Mouse (Mus musculus) CH12.LX (cell line): ENCODE data around the gene Ptger2. TPM values are rescaled to one million over a fixed set of nuclear protein-coding genes. Genes with fewer than 3 reads are reported as not detected.
"Not testable (repeated sequence)": the region's sequence is repeated elsewhere in the genome, so short reads cannot be mapped to it uniquely, and the experiment has no call there.

Source experiments
- DNase-seq: peaks from one replicate; pipeline ENCODE4 v3.0.0-alpha.2; 2013; ENCODE audit errors: extremely low read depth
- H3K27ac ChIP-seq: 2 replicates; pipeline ENCODE4 v1.5.1; 2012; ENCODE audit warnings: low read depth, mild to moderate bottlenecking, control low read depth, moderate library complexity; ENCODE audit not compliant: insufficient read depth
- H3K27me3 ChIP-seq: replicated peaks from 2 replicates; pipeline ENCODE3; 2012; ENCODE audit warnings: inconsistent platforms
- H3K36me3 ChIP-seq, 2 experiments: replicated peaks in 1 of 2; 2 replicates each; pipeline versions ENCODE3 to v1.6.1; 2012; ENCODE audit warnings: inconsistent platforms in 1 of 2, low read length in 1 of 2, mild to moderate bottlenecking in 1 of 2, mixed read lengths in 1 of 2, moderate library complexity in 1 of 2; ENCODE audit not compliant: control insufficient read depth in 1 of 2, insufficient read depth in 1 of 2
- H3K4me1 ChIP-seq, 2 experiments: 2 replicates each; pipeline ENCODE4 v1.6.1; 2012; ENCODE audit warnings: inconsistent platforms in 1 of 2, moderate library complexity in 1 of 2; ENCODE audit not compliant: insufficient read depth in 2 of 2, control insufficient read depth in 1 of 2
- H3K4me2 ChIP-seq: 2 replicates; pipeline ENCODE4 v1.6.1; 2012; ENCODE audit warnings: low read depth, mild to moderate bottlenecking, control low read depth; ENCODE audit not compliant: poor library complexity, insufficient read depth, severe bottlenecking
- H3K4me3 ChIP-seq, 3 experiments: fragments of 150-350 bp in 1 of 3; sonication (generic) in 1 of 3; replicated peaks in 1 of 3; 2 replicates each; pipeline versions ENCODE3 to v1.5.1; 2011 to 2012; ENCODE audit warnings: low read depth in 2 of 3, low read length in 2 of 3, mild to moderate bottlenecking in 2 of 3, moderate library complexity in 2 of 3, control low read depth in 1 of 3, improper control_type of control experiment in 1 of 3, inconsistent platforms in 1 of 3, mixed read lengths in 1 of 3; ENCODE audit not compliant: poor library complexity in 1 of 3
- H3K79me2 ChIP-seq: replicated peaks from 2 replicates; pipeline ENCODE4 v1.6.1; 2012; ENCODE audit warnings: mild to moderate bottlenecking, moderate library complexity; ENCODE audit not compliant: control insufficient read depth, poor library complexity, insufficient read depth, severe bottlenecking; ENCODE audit errors: extremely low read depth
- H3K9ac ChIP-seq: 2 replicates; pipeline ENCODE4 v1.6.1; 2012; ENCODE audit warnings: low read depth, mild to moderate bottlenecking, control low read depth, moderate library complexity; ENCODE audit not compliant: insufficient read depth
- H3K9me3 ChIP-seq: replicated peaks from 2 replicates; pipeline ENCODE3; 2012; ENCODE audit warnings: low read length, inconsistent platforms, mixed read lengths
- CTCF ChIP-seq, 2 experiments: IDR thresholded peaks in 1 of 2; conservative IDR thresholded peaks in 1 of 2; 2 replicates each; pipeline ENCODE4 v1.5.1; 2011 to 2012; ENCODE audit warnings: low read depth in 2 of 2, low read length in 2 of 2, improper control_type of control experiment in 1 of 2, inconsistent platforms in 1 of 2, mild to moderate bottlenecking in 1 of 2, moderate library complexity in 1 of 2
- ETS1 ChIP-seq: conservative IDR thresholded peaks from 2 replicates; pipeline ENCODE4 v1.6.1; 2012; ENCODE audit warnings: low read depth, mild to moderate bottlenecking, inconsistent platforms, low read length, improper control_type of control experiment, moderate library complexity
- HCFC1 ChIP-seq: IDR thresholded peaks from 2 replicates; pipeline ENCODE4 v1.6.1; 2012; ENCODE audit warnings: low read depth, mild to moderate bottlenecking, inconsistent platforms, low read length, improper control_type of control experiment
- IRF4 ChIP-seq: IDR thresholded peaks from 2 replicates; pipeline ENCODE4 v1.6.1; 2014; ENCODE audit warnings: low read depth, mild to moderate bottlenecking, inconsistent platforms, low read length, improper control_type of control experiment
- JUN ChIP-seq: IDR thresholded peaks from 2 replicates; pipeline ENCODE4 v1.6.1; 2011; ENCODE audit warnings: low read depth, mild to moderate bottlenecking, low read length, improper control_type of control experiment, moderate library complexity; ENCODE audit not compliant: insufficient read depth
- JUND ChIP-seq: conservative IDR thresholded peaks from 2 replicates; pipeline ENCODE4 v1.6.1; 2011; ENCODE audit warnings: low read depth, low read length, improper control_type of control experiment
- MAFK ChIP-seq: IDR thresholded peaks from 2 replicates; pipeline ENCODE4 v1.6.1; 2011; ENCODE audit warnings: low read length, improper control_type of control experiment; ENCODE audit not compliant: insufficient replicate concordance
- POLR2A ChIP-seq: IDR thresholded peaks from 2 replicates; pipeline ENCODE4 v1.6.1; 2011; ENCODE audit warnings: low read depth, mild to moderate bottlenecking, improper control_type of control experiment, low read length
- RAD21 ChIP-seq: IDR thresholded peaks from 2 replicates; pipeline ENCODE4 v1.6.1; 2011; ENCODE audit warnings: low read depth, mild to moderate bottlenecking, low read length, improper control_type of control experiment, moderate library complexity
- SMC3 ChIP-seq: IDR thresholded peaks from 2 replicates; pipeline ENCODE4 v1.6.1; 2011; ENCODE audit warnings: low read depth, low read length, improper control_type of control experiment
- UBTF ChIP-seq: IDR thresholded peaks from 2 replicates; pipeline ENCODE4 v1.6.1; 2012; ENCODE audit warnings: low read depth, mild to moderate bottlenecking, inconsistent platforms, low read length, improper control_type of control experiment, moderate library complexity
- USF2 ChIP-seq: conservative IDR thresholded peaks from 2 replicates; pipeline ENCODE4 v1.6.1; 2011; ENCODE audit warnings: low read depth, low read length, improper control_type of control experiment
- ZKSCAN1 ChIP-seq: IDR thresholded peaks from 2 replicates; pipeline ENCODE4 v1.6.1; 2012; ENCODE audit warnings: low read depth, inconsistent platforms, low read length, improper control_type of control experiment, borderline replicate concordance
- ZNF384 ChIP-seq: IDR thresholded peaks from 2 replicates; pipeline ENCODE4 v1.6.1; 2012; ENCODE audit warnings: low read depth, low read length, improper control_type of control experiment, inconsistent platforms
- dilution Hi-C: fragments of 300-500 bp; cut with MboI; formaldehyde crosslinking; loops from 2 replicates; pipeline ENCODE4 v1.14.3; 2020; ENCODE audit warnings: low sequenced_read_pairs; ENCODE audit not compliant: extremely low pct_unique_long_range_greater_than_20kb, extremely low pct_ligation_motif_present
- in situ Hi-C: fragments of 300-500 bp; cut with MboI; formaldehyde crosslinking; loops from 3 replicates; pipeline ENCODE4 v1.14.3; 2019; ENCODE audit warnings: low sequenced_read_pairs, low pct_ligation_motif_present, low pct_unique_long_range_greater_than_20kb, mixed read lengths
- polyA plus RNA-seq: library from polyadenylated mRNA; unstranded; fragments of >175 nt; gene quantifications from 2 replicates; pipeline ENCODE4 v1.2.1, GENCODE M21; 2012; ENCODE audit warnings: low read depth; ENCODE audit not compliant: insufficient read length
- total RNA-seq, 2 experiments: library from RNA; depleted of rRNA; stranded (reverse); fragments of 300-350 nt in 1 of 2; fragments of >200 nt in 1 of 2; gene quantifications; 2 replicates each; pipeline ENCODE4 v1.2.3; 2012 to 2014

The Ptger2 gene
- not detected in 2 replicates for total RNA-seq (2012; rRNA removed)
- not detected in 2 replicates for total RNA-seq (2014; rRNA removed)
- polyA plus RNA-seq = not detected in 2 replicates

DNA sequence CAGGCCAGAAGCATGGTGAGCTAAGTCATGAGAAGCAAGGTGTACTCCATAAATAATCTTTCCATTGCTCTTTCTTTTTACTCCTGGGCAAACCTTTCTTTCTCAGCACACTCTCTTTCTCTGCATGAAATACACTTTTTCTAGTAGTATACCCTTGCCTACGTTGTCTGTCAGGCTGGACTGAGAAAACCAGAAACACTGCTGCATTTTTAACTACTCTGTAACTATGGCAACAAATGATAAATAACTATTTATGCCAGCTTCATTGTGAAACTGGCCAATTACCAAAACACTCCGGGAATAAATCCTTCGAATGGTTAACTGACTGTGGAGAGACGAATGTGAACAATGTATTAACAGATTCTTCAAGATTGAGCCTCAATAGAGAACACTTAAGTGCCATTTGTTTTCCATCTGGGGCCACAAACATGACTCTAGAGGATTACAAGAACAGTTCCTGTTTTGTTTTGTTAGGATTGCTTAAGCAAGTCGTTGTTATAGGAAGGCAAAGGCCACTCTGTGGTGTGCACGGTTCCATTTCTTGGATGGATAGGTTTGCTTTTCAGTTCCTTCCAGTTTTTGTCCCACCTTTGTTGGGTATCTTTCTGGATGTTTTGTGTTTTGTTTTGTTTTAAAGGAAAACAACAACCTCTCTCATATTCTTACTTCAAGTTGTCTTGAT, at the start of gene Ptger2:
Gene Ptger2, plus strand, starts transcription at position 522 of the 682 bp plus-strand sequence.
- H3K36me3 ChIP-seq, DNase-seq, H3K27me3 ChIP-seq, dilution Hi-C loops, H3K9ac ChIP-seq, H3K79me2 ChIP-seq, H3K27ac ChIP-seq, H3K9me3 ChIP-seq, H3K4me1 ChIP-seq, H3K4me2 ChIP-seq, H3K4me3 ChIP-seq, in situ Hi-C loops: not testable (repeated sequence)

DNA sequence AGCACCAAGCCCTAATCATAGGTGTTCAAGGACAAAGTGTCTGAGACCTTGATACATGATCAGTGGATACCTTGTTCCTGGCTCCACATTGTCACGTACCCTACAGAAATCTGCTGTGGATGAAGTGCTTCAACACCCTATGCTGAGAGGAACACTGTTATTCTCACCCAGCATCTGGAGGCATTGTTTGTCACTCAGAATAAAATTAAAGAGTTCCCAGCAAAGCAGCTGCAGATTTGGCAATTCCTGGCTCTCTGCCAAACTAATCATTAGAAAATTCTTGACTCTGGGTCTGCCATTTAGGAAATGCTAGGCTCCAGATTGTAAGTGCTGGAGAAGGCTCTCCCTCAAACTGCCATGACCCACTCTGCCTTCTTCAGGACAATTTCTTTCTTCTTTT, 27.2 kb upstream of the Ptger2 start:
- H3K27ac ChIP-seq = no peak overlapping the region
- H3K27me3 ChIP-seq = no peaks in the 10 kb centered on the region
- no peaks in the 10 kb centered on the region for H3K79me2 ChIP-seq
- H3K9me3 ChIP-seq = no peaks in the 10 kb centered on the region
- TF ChIP-seq USF2 = no peak
- no peak for TF ChIP-seq UBTF
- no peak for TF ChIP-seq ETS1
- no peak for TF ChIP-seq ZNF384
- no peak for TF ChIP-seq IRF4
- no peak for TF ChIP-seq MAFK
- no peak for TF ChIP-seq HCFC1
- no peak for TF ChIP-seq JUN
- TF ChIP-seq ZKSCAN1 = no peak
- TF ChIP-seq SMC3 = no peak
- no peak for TF ChIP-seq JUND
- TF ChIP-seq POLR2A = no peak
- H3K4me1 ChIP-seq = no peaks in the 10 kb centered on the region
- no peaks in the 10 kb centered on the region for H3K36me3 ChIP-seq
- H3K9ac ChIP-seq = no peak overlapping the region
- H3K4me3 ChIP-seq = no peak overlapping the region
- DNase-seq = no peak
- in situ Hi-C loops (no loop called here), dilution Hi-C loops (no loop called here)
- H3K4me2 ChIP-seq = no peak overlapping the region

GRCm38 (mm10) chr14:44977278-44977677, 10.7 kb upstream of the Ptger2 start:
- H3K79me2 ChIP-seq, dilution Hi-C loops, H3K36me3 ChIP-seq, H3K4me3 ChIP-seq, H3K9me3 ChIP-seq, H3K4me2 ChIP-seq, H3K9ac ChIP-seq, H3K27ac ChIP-seq, H3K27me3 ChIP-seq, in situ Hi-C loops: not testable (repeated sequence)
- peak; percentile 53 for DNase-seq
- TF ChIP-seq CTCF (conservative IDR thresholded peaks at IDR 0.05 in 1 of 2, IDR thresholded peaks at IDR 0.05 in 1 of 2; ENCODE audit: low read depth in 2 of 2, low read length in 2 of 2) (peak; percentile 57 to 59), RAD21 (peak; percentile 19), SMC3 (peak; percentile 52)
- TF ChIP-seq, all 38 proteins: peak for 3; not testable (repeated sequence) for 35
- H3K4me1 ChIP-seq = not testable (repeated sequence)
